Mouse (Mus musculus) neural tube, embryonic 13.5 days (tissue): ENCODE results near the gene Pxn. TPM values are rescaled to one million over a fixed set of nuclear protein-coding genes. Genes with fewer than 3 reads are reported as not detected.
A peak's percentile ranks its signal among the peaks of the same experiment; 100 is the strongest.

Experiments used
- ATAC-seq: fragments of 200-750 bp; cut with Nextera tagmentation; 2 replicates; pipeline ENCODE4 v1.8.0; 2017; ENCODE audit warnings: low read depth, mild to moderate bottlenecking, moderate TSS enrichment, moderate library complexity
- H3K27ac ChIP-seq: fragments of 300-500 bp; sonication (generic); replicated peaks from 2 replicates; pipeline ENCODE4 v1.5.1; 2015; ENCODE audit warnings: moderate library complexity, mild to moderate bottlenecking, inconsistent platforms
- H3K27me3 ChIP-seq: fragments of 300-500 bp; sonication (generic); 2 replicates; pipeline ENCODE4 v1.6.1; 2015; ENCODE audit warnings: mild to moderate bottlenecking, inconsistent platforms
- H3K36me3 ChIP-seq: fragments of 300-500 bp; sonication (generic); 2 replicates; pipeline ENCODE4 v1.6.1; 2015; ENCODE audit warnings: mild to moderate bottlenecking, inconsistent platforms
- H3K4me1 ChIP-seq: fragments of 300-500 bp; sonication (generic); replicated peaks from 2 replicates; pipeline ENCODE4 v1.6.1; 2015; ENCODE audit warnings: inconsistent platforms
- H3K4me2 ChIP-seq: fragments of 300-500 bp; sonication (generic); 2 replicates; pipeline ENCODE4 v1.6.1; 2015; ENCODE audit warnings: inconsistent platforms, mild to moderate bottlenecking, moderate library complexity
- H3K4me3 ChIP-seq: fragments of 300-500 bp; sonication (generic); 2 replicates; pipeline ENCODE4 v1.5.1; 2015; ENCODE audit warnings: mild to moderate bottlenecking, inconsistent platforms
- H3K9ac ChIP-seq: fragments of 300-500 bp; sonication (generic); 2 replicates; pipeline ENCODE4 v1.6.1; 2015; ENCODE audit warnings: moderate library complexity, mild to moderate bottlenecking, inconsistent platforms
- H3K9me3 ChIP-seq: fragments of 300-500 bp; sonication (generic); 2 replicates; pipeline ENCODE4 v1.6.1; 2016; ENCODE audit warnings: inconsistent platforms
- WGBS: fragments of 180-500 bp; shearing (Covaris S2); methylation state at CpG from one replicate; pipeline ENCODE4 v1.1.7; 2015; 5-methylcytosine and 5-hydroxymethylcytosine counted together
- polyA plus RNA-seq: library from polyadenylated mRNA; unstranded; fragments of >200 nt; fragmentation: Nextera tagmentation; extraction: Ambion mirVana; gene quantifications from 2 replicates; pipeline ENCODE4 v1.2.1, GENCODE M21; 2015

Pxn gene
- polyA plus RNA-seq, 1 experiment from 2014 or later, result 26.5 TPM

GRCm38 (mm10) chr5:115551386-115551785, 44.9 kb downstream of the Pxn start:
- H3K36me3 ChIP-seq, result peaks cover 75% of the 10 kb centered on the region
- ATAC-seq, result no peak
- 74% methylated on average over 12 of the region's 12 CpGs for WGBS

GRCm38 (mm10) chr5:115551799-115552198, 45.3 kb downstream of the Pxn start:
- no peaks in the 10 kb centered on the region for H3K27me3 ChIP-seq
- H3K9ac ChIP-seq, result no peak overlapping the region
- H3K4me1 ChIP-seq, result 0 out of 2 replicates have a peak, but pooled peaks cover 3% of the 10 kb centered on the region
- H3K27ac ChIP-seq, result no peak overlapping the region
- 83% methylated on average over 13 of the region's 13 CpGs for WGBS
- no peaks in the 10 kb centered on the region for H3K9me3 ChIP-seq
- ATAC-seq, result no peak
- no peak overlapping the region for H3K4me3 ChIP-seq
- no peak overlapping the region for H3K4me2 ChIP-seq
- peaks cover 70% of the 10 kb centered on the region for H3K36me3 ChIP-seq

More at GRCm38 (mm10) chr5:115551386-115551785, 44.9 kb downstream of the Pxn start:
- Histone ChIP-seq H3K4me3 (no peak overlapping the region), H3K27ac (no peak overlapping the region), H3K9ac (no peak overlapping the region), H3K9me3 (no peaks in the 10 kb centered on the region), H3K27me3 (no peaks in the 10 kb centered on the region), H3K4me2 (no peak overlapping the region), H3K4me1 (0 out of 2 replicates have a peak, but pooled peaks cover 4% of the 10 kb centered on the region)

DNA sequence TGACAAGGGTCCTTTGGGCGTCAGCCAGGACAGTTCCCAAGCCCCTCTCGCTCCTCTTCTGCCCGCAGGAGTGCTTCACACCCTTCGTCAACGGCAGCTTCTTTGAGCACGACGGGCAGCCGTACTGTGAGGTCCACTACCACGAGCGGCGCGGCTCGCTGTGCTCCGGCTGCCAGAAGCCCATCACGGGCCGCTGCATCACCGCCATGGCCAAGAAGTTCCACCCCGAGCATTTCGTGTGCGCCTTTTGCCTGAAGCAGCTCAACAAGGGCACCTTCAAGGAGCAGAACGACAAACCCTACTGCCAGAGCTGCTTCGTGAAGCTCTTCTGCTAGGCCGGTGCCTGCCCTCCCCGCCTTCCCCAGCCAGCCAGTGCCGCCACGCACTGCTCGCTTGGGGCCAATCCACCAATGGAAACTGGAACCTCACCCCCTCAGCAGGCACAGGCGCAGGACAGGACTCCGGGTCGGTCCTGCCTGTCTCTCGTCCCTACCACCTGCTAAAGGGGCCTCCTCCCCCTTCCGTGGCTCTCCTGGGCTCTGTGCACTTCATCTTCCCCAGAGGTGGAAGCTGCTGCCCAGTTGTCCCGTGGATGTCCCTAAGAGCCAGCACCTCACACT, 47.4 kb downstream of the Pxn start:
- Histone ChIP-seq H3K36me3 (peaks cover 51% of the 10 kb centered on the region), H3K27ac (no peak overlapping the region), H3K4me2 (no peak overlapping the region), H3K4me3 (no peak overlapping the region), H3K9ac (no peak overlapping the region), H3K9me3 (no peaks in the 10 kb centered on the region), H3K4me1 (0 out of 2 replicates have a peak, but pooled peaks cover 3% of the 10 kb centered on the region), H3K27me3 (no peaks in the 10 kb centered on the region)
- no peak for ATAC-seq
- WGBS, result 87% methylated on average over 33 of the region's 33 CpGs

- 0 out of 2 replicates have a peak, but pooled peaks cover 3% of the 10 kb centered on the region for H3K4me1 ChIP-seq
- no peak overlapping the region for H3K9ac ChIP-seq
- no peak overlapping the region for H3K4me3 ChIP-seq
- no peaks in the 10 kb centered on the region for H3K27me3 ChIP-seq
- H3K9me3 ChIP-seq, result no peaks in the 10 kb centered on the region
- 89% methylated on average over 18 of the region's 18 CpGs for WGBS
- ATAC-seq, result no peak
- peaks cover 43% of the 10 kb centered on the region for H3K36me3 ChIP-seq
- H3K4me2 ChIP-seq, result no peak overlapping the region
- H3K27ac ChIP-seq, result no peak overlapping the region
Observed at GRCm38 (mm10) chr5:115554536-115555291, 48.2 kb downstream of the Pxn start.

GRCm38 (mm10) chr5:115556217-115556616, 49.7 kb downstream of the Pxn start:
- 11% methylated on average over 8 of the region's 8 CpGs for WGBS
- Histone ChIP-seq H3K4me3 (no peak overlapping the region), H3K36me3 (peaks cover 44% of the 10 kb centered on the region), H3K27me3 (no peaks in the 10 kb centered on the region), H3K4me1 (peaks cover 17% of the 10 kb centered on the region), H3K9me3 (no peaks in the 10 kb centered on the region), H3K9ac (no peak overlapping the region), H3K4me2 (no peak overlapping the region), H3K27ac (no peak overlapping the region)
- ATAC-seq, result no peak

- Histone ChIP-seq H3K9ac (no peak overlapping the region), H3K27ac (no peak overlapping the region), H3K27me3 (no peaks in the 10 kb centered on the region), H3K9me3 (no peaks in the 10 kb centered on the region), H3K4me3 (no peak overlapping the region), H3K4me1 (peaks cover 28% of the 10 kb centered on the region), H3K4me2 (no peak overlapping the region), H3K36me3 (peaks cover 46% of the 10 kb centered on the region)
- no peak for ATAC-seq
- 94% methylated on average over 14 of the region's 14 CpGs for WGBS
Observed at GRCm38 (mm10) chr5:115558182-115558794, 51.8 kb downstream of the Pxn start.

GRCm38 (mm10) chr5:115559237-115560101, 53.0 kb downstream of the Pxn start, which contains the start of gene Rplp0:
Gene Rplp0 (plus strand): TSS chr5:115559467.
- ATAC-seq, result peak; percentile 98
- H3K27me3 ChIP-seq, result no peaks in the 10 kb centered on the region

DNA sequence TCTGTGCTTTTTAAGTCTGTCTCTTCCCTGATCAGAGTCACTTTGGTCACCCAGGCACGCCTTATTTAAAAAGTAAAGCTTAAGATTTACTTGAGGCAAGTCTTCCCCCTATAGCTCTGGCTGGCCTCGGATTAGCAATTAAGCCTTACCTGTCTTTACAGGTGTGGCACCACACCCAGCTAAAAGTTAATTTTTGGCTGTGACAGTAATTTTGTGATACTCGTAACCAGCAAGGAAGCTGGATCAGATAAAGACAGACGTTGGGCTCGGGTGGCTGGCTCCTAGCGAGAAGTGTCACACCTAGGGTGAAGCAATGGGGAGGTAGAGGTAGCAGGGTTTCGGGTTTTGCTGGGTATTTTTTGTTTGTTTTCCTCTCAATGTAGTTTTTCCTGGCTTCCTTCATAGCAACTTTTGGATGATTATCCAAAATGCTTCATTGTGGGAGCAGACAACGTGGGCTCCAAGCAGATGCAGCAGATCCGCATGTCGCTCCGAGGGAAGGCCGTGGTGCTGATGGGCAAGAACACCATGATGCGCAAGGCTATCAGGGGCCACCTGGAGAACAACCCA, 53.9 kb downstream of the Pxn start:
- no peak for ATAC-seq
- 38% methylated on average over 13 of the region's 13 CpGs for WGBS
- Histone ChIP-seq H3K27ac (no peak overlapping the region), H3K4me2 (peak overlapping the region; percentile 74), H3K9me3 (no peaks in the 10 kb centered on the region), H3K27me3 (no peaks in the 10 kb centered on the region), H3K4me1 (peaks cover 41% of the 10 kb centered on the region), H3K4me3 (peak overlapping the region; percentile 80), H3K36me3 (peaks cover 36% of the 10 kb centered on the region), H3K9ac (peak overlapping the region; percentile 96)

More at GRCm38 (mm10) chr5:115559237-115560101, 53.0 kb downstream of the Pxn start, which contains the start of gene Rplp0:
- Histone ChIP-seq H3K9ac (peak within 1 kb of the TSS; percentile 96), H3K4me3 (peak within 1 kb of the TSS; percentile 80), H3K4me1 (peaks cover 35% of the 10 kb centered on the region), H3K36me3 (peaks cover 42% of the 10 kb centered on the region), H3K4me2 (peak within 1 kb of the TSS; percentile 74), H3K27ac (peak within 1 kb of the TSS; percentile 86), H3K9me3 (no peaks in the 10 kb centered on the region)
- under 1% methylated on average over 78 of the region's 78 CpGs for WGBS

- H3K27ac ChIP-seq, result peak overlapping the region; percentile 82; the same call in 1 of the 2 replicates
- no peaks in the 10 kb centered on the region for H3K27me3 ChIP-seq
- no peaks in the 10 kb centered on the region for H3K9me3 ChIP-seq
- 0 out of 2 replicates have a peak overlapping the region, but pooled peaks have one; percentile 96 for H3K9ac ChIP-seq
- ATAC-seq, result no peak
- H3K4me3 ChIP-seq, result peak overlapping the region; percentile 96; the same call in 1 of the 2 replicates
- H3K4me2 ChIP-seq, result peak overlapping the region; percentile 89
- peaks cover 40% of the 10 kb centered on the region for H3K36me3 ChIP-seq
- WGBS, result 38% methylated on average over 5 of the region's 5 CpGs
- H3K4me1 ChIP-seq, result peaks cover 62% of the 10 kb centered on the region
Observed at GRCm38 (mm10) chr5:115563771-115564585, 57.5 kb downstream of the Pxn start.

DNA sequence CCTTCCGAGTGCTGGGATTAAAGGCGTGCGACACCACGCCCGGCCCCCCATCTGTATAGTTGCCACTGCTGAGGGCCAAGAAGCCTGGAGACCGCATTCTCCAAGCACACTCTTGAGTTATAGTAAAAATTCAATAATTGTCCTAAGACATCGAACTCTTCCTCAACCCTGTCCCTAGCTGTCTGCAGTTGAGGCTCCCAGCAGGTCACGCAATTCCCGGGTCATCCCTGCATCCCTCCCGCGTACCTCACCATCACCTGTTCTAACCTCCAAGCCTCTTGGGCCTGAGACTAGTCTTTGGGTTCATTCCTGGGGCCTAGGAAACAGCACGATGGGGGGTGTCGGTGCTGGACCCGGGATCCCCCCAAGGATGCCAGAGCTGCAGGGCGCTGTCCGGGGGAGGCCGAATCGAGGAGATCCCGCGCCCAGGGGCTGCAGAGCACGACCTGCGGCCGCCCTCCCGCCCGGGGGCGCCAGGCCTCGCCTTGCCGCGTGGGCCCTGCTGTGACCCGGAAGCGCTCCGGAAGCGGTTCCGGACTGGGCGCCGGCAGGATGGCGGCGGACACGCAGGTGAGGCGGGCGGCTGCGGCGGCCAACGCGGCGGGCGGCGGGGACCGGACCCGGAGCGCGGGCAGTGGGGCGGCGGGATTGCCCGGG, 58.4 kb downstream of the Pxn start, which contains the start of gene Gcn1l1:
Gene Gcn1l1 (plus strand): TSS at position 518 of the 657 bp plus-strand sequence.
- H3K36me3 ChIP-seq, result peaks cover 40% of the 10 kb centered on the region
- H3K27me3 ChIP-seq, result no peaks in the 10 kb centered on the region
- peaks cover 70% of the 10 kb centered on the region for H3K4me1 ChIP-seq
- ATAC-seq, result peak; percentile 90
- no peaks in the 10 kb centered on the region for H3K9me3 ChIP-seq
- H3K4me2 ChIP-seq, result peak within 1 kb of the TSS; percentile 89
- 2% methylated on average over 53 of the region's 55 CpGs for WGBS
- H3K9ac ChIP-seq, result peak within 1 kb of the TSS; percentile 96
- H3K27ac ChIP-seq, result peak within 1 kb of the TSS; percentile 82
- peak within 1 kb of the TSS; percentile 96 for H3K4me3 ChIP-seq
